Mouse (Mus musculus): Measurements from ENCODE around the gene Gramd2.
A peak's percentile ranks its signal among the peaks of the same experiment; 100 is the strongest.

The Gramd2 gene

GRCm38 (mm10) chr9:59679678-59680533, at the start of gene Gramd2:
Gene Gramd2 (plus strand): TSS chr9:59680144.
- DNase-seq = peak; percentile 42

GRCm38 (mm10) chr9:59638372-59638771, 41.6 kb upstream of the Gramd2 start:
- no peak for DNase-seq

GRCm38 (mm10) chr9:59639936-59640335, 40.0 kb upstream of the Gramd2 start:
- no peak for DNase-seq

GRCm38 (mm10) chr9:59641320-59641719, 38.6 kb upstream of the Gramd2 start:
- no peak for DNase-seq

GRCm38 (mm10) chr9:59649911-59650310, 30.0 kb upstream of the Gramd2 start:
- DNase-seq = no peak

- DNase-seq = no peak
Observed at GRCm38 (mm10) chr9:59653371-59653770, 26.6 kb upstream of the Gramd2 start.

GRCm38 (mm10) chr9:59654450-59654983, 25.4 kb upstream of the Gramd2 start:
- DNase-seq = no peak

- peak; percentile 98 for DNase-seq
Observed at GRCm38 (mm10) chr9:59655958-59656634, 23.8 kb upstream of the Gramd2 start, which contains the start of gene Pkm. Gene Pkm (plus strand): TSS chr9:59656368.

GRCm38 (mm10) chr9:59656635-59657617, 23.0 kb upstream of the Gramd2 start:
- DNase-seq = peak; percentile 58

GRCm38 (mm10) chr9:59658146-59658545, 21.8 kb upstream of the Gramd2 start:
- DNase-seq = no peak

GRCm38 (mm10) chr9:59659036-59660026, 20.6 kb upstream of the Gramd2 start:
- peak; percentile 71 for DNase-seq

- DNase-seq = peak; percentile 73
Observed at GRCm38 (mm10) chr9:59660421-59660820, 19.5 kb upstream of the Gramd2 start.

- no peak for DNase-seq
Observed at GRCm38 (mm10) chr9:59661298-59661975, 18.5 kb upstream of the Gramd2 start.

GRCm38 (mm10) chr9:59663226-59663625, 16.7 kb upstream of the Gramd2 start:
- no peak for DNase-seq

GRCm38 (mm10) chr9:59663957-59664356, 16.0 kb upstream of the Gramd2 start:
- DNase-seq = peak; percentile 73

- peak; percentile 87 for DNase-seq
Observed at GRCm38 (mm10) chr9:59664664-59665256, 15.2 kb upstream of the Gramd2 start.

GRCm38 (mm10) chr9:59666016-59666415, 13.9 kb upstream of the Gramd2 start:
- no peak for DNase-seq

GRCm38 (mm10) chr9:59666813-59667212, 13.1 kb upstream of the Gramd2 start:
- no peak for DNase-seq

GRCm38 (mm10) chr9:59667250-59667649, 12.7 kb upstream of the Gramd2 start:
- DNase-seq = no peak

- no peak for DNase-seq
Observed at GRCm38 (mm10) chr9:59667904-59668303, 12.0 kb upstream of the Gramd2 start.
